Mouse (Mus musculus) activated CD4-positive, CD25-positive, alpha-beta regulatory T cell, adult 4 months (primary cell): ENCODE data around the gene Ptgdr2. TPM values are rescaled to one million over a fixed set of nuclear protein-coding genes. Genes with fewer than 3 reads are reported as not detected.
A peak's percentile ranks its signal among the peaks of the same experiment; 100 is the strongest.

Experiments
- ATAC-seq: one replicate; pipeline ENCODE4 v1.8.0; 2017
- polyA plus RNA-seq, 2 experiments: library from polyadenylated mRNA; unstranded; fragments of 100-300 nt; shearing (Covaris generic); gene quantifications; one replicate each; pipeline ENCODE4 v1.2.1; 2017

Gene Ptgdr2
- polyA plus RNA-seq, 2 experiments from 2014 or later, result not detected

DNA sequence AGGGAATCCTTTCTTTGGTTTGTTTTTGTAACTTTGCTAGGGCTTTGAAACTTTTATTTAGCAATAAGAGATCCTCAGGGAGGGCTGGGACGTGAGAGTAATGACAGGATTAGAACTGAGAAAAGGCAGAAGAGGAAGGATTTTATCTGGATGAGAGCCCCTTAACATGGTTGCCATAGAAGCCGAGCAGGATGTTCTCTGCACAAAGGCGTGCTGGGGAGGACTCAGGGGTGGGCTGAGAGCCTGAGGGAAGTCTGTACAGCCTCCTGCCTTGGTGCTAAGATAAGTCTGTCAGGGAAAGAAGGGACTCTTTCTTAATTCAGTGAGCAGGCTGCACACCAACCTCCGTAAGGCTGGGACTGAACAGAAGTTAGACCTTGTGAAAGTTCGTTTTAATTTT, 1.9 kb upstream of the Ptgdr2 start:
- no peak for ATAC-seq

DNA sequence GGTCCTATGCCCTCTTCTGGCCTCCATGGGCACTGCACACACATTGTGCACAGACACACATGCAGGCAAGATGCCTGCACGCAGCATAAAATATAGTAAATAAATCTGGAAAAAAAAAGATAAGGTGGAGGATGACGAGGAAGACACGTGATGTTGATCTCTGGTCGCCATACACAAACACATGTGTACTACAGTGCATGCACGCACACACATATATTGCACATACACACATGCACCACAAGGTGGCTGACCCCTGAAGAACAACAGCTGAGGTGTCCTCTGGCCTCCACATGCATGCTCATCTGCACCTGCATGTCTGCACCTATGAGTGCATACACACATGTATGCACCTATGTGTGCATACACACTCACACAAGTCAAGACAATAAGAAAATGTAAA, 883 bp upstream of the Ptgdr2 start:
- no peak for ATAC-seq

DNA sequence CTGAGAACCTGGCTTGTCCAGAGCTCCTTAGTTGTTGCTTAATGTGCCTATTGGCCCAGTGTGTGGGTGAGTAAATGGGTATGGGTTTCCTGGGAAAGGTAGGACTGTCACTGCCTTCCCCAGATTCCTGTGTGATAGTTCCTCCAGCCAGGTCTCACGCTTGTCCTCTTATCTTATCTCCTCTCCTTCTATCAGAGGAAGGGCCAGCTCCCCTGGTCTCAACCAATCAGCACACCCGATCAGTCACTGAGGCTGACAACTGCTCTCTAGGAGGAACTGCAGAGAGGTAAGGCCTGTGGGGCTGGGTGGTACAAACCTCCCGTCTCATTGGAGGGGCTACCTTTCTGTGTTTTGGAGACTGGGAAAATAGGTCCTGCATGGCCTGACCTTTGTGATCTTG, 1.8 kb downstream of the Ptgdr2 start:
- ATAC-seq, result no peak

DNA sequence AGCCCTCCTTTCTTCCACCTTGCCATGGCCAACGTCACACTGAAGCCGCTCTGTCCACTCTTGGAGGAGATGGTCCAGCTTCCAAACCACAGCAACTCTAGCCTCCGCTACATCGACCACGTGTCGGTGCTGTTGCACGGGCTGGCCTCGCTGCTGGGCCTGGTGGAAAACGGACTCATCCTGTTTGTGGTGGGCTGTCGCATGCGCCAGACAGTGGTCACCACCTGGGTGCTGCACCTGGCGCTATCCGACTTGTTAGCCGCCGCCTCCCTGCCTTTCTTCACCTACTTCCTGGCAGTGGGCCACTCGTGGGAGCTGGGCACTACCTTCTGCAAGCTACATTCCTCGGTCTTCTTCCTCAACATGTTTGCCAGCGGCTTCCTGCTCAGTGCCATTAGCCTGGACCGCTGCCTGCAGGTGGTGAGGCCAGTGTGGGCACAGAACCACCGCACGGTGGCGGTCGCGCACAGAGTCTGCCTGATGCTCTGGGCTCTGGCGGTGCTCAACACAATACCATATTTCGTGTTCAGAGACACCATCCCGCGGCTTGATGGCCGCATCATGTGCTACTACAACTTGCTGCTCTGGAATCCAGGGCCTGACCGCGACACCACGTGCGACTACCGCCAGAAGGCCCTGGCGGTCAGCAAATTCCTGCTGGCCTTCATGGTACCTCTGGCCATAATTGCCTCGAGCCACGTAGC, 3.3 kb downstream of the Ptgdr2 start:
- peak; percentile 63 for ATAC-seq

DNA sequence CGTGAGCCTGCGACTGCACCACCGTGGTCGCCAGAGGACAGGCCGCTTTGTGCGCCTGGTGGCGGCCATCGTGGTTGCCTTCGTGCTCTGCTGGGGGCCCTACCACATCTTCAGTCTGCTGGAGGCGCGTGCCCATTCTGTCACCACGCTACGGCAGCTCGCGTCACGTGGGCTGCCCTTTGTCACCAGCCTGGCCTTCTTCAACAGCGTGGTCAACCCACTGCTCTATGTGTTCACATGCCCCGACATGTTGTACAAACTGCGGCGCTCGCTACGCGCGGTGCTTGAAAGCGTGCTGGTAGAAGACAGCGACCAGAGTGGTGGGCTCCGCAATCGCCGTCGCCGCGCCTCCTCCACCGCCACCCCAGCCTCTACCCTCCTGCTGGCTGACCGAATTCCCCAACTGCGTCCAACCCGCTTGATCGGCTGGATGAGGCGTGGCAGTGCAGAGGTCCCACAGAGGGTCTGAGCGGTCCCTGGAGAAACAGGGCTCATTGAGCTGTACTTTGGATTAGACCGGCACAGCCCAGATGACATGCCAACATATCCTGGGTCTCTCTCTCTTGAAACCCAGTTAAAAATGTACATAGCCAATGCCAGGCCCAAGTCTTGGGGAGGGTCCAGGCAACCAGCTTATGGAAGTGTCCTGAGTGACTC, 4.0 kb downstream of the Ptgdr2 start:
- ATAC-seq, result no peak

DNA sequence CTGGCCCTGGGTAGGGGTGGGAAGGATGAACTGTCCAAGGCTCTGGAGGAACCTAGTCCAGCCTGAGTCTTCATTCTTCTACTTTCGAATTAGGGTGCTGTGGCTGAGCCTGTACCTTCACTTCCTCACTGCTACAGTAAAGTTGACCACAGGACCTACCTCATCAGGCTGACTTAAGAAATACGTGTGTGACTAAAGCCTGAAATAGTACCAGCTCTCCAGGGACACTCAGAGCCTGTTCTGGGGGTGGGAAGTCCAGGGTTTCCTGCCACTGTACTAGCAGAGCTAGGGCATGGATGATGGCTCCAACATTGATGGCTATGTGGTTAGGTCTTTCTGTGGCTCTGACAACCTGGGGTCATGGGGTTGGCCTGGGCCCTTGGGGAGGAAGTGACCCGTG, 7.0 kb downstream of the Ptgdr2 start:
- ATAC-seq, result no peak

DNA sequence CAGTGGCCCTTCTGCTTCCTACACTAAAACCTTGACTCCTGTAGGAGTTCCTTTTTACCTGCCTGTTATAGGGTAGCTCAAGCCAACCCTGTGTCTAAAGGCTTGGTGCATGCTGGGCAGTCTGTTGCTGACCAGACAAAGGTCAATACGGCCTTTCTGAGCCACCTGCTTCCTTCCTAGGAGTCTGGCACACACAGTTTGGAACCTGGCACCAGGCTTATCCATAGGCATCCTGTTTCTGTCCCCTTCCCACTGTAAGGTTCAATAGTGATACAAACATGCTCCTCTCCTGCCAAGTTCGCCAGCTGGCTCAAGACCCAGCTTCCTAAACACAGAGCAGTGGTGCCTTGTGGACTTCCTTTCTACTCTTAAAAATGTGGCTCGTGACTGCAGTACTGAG, 9.5 kb downstream of the Ptgdr2 start:
- no peak for ATAC-seq

DNA sequence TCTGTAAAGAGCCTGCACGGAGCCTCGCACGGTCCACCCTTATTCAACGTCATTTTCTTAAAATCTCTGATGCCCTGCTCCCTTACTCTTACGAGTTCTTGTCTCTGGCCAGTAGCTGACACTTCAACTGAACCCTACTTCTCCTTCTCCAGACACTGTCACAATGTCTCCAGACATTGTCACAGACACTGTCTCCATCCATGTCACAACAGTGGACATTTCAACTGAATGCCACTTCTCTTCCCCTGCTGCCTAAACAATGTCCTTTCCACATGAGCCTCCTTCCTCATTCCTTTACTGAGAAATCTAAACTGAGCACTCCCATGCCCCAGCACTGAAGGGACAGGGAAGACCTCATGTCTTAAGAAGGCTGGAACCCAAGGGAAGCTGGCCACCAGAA, 10.3 kb downstream of the Ptgdr2 start:
- ATAC-seq, result no peak

DNA sequence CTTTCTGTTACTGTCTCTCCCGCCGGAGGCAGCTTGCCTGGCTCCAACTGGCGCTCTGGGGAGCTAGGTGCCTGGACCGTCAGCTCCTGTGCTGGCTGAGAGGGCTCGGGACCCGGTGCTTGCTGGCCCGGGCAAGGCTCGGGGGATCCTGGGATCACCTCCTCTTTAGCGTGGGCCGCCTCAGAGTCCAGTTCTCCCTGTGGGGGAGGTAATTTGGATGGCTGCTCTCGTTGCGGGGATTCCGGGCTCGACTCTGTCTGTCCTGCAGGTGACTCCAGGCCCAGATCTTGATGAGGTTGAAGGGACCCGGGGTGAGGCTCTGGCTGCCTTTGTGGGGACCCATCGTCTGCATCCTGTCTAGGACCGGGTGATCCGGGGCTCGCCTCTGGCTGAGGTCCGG, 11.5 kb downstream of the Ptgdr2 start:
- ATAC-seq, result peak; percentile 25

DNA sequence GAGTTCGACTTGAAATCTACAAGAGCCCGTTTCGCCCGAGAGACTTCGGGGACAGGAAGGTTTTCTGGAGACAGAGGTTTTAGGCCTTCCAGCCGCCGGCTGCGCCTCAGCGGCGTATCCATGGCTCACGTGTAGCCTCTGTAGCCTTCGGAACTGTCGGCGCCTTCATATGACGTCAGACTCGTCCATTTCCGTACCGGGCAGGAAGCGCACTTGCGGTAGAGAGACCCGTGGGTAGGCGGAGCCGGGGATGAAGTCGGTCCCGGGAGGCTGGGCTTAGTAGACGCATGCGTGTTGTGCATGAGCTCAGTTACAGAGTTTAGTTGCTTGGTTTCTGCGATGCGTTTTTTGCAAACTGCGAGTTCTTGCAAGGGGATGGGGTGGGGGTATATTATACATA, 12.2 kb downstream of the Ptgdr2 start, which contains the start of gene Ccdc86:
Ccdc86 (minus strand) TSS at position 155 of the 400 bp plus-strand sequence.
- ATAC-seq, result peak; percentile 96

DNA sequence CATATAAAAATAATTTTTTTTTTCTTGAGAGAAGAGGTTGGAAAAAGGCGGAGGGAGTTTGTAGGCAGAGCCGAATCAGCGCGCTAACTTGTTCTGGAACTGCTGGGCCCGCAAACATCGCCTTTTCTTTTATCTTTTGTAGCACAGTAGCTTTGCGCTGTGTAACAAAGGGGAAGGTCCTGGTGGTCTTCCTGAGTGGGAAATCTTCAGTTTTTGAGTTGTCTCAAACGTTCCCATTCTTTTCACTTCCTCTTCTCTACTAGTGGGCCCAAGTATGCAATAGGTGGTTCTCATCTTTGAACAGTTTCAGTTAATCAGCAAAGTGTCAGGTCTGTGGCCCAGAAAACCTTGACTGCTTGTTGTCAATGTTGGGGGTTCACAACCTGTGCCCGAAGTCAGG, 12.6 kb downstream of the Ptgdr2 start:
- no peak for ATAC-seq

DNA sequence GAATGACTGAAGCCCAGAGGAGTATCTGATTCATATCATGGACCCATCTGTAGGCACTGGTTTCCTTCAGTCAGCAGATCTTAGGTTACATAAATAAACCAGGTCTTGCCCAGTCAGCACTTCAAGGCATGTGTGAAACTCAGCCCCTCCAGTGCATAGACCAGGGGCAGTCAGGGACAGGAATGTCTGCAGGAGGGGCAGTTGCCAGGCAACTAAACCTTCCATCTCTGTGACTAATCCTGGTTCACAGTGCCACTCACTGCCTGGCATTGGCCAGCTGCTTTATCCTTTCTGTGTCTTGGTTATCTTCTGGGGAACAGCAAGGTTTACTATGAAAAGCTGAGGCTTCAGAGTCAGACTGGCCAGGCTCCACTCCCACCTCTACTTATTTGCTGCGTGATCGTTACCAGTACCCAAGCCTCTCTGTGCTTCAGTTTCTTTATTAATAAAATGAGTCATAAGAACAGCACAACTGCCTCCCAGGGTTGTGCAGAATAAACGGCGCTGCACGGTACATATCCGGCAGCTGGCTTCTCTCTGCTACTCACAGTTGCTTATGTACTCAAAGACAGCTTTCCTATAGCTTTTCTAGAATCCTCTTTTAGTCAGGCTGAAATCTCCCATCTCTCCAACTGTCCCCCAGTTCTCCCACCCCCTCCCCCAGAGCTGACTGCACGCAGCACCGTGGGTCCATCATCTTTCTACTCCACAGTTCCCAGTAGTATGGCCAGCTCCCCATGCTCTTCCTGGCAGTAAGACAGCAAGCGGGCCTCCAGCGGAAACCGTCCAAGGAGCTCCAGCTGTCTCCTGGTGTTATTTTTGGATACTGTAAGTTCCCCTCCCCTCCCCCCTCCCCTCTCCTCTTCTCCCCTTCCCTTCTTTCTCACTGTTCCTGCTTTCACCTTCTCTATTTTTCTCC, 15.3 kb downstream of the Ptgdr2 start:
- ATAC-seq, result no peak

DNA sequence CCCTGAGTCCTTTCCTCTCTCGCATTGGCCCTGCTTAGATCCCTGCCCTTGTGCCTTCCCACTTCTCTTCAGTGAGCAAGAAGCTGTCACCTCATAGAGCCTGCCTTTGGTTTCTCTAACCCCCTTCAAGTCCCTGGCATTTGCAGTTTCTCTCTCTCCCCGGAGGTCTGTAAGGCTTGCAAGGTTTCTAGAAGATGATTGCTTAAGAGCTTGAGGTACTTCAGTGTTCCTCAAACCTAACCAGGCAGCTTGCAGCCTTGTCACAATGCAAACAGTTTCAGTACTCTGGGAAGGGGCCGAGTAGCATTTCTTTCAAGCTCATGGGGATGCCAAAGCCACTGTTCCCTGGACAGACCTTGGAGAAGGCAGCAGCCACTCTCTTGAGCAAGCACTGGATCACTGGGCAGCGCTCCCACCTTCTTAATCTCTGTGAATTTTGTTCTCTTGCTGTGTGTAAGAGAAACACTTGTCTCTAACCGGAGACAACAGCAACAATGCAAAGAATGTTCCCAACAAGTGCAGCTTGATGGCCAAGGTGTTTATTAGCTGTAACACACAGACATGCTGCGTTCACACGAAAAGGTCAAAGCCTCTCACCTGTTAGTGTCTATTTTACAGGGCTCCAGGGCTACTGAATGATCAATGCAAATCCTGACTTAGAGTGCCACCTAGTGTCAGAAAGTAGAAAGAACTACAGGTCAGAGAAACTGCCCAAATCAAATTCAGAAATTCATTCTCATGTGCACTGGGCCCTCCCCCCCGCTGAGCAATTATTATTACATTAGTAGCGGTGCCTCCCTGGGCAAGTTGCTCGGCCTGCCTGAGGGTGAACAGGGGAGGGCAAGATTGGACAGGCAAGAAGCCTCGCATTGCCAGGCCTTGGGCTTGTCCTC, 22.4 kb downstream of the Ptgdr2 start:
- ATAC-seq, result peak; percentile 59

DNA sequence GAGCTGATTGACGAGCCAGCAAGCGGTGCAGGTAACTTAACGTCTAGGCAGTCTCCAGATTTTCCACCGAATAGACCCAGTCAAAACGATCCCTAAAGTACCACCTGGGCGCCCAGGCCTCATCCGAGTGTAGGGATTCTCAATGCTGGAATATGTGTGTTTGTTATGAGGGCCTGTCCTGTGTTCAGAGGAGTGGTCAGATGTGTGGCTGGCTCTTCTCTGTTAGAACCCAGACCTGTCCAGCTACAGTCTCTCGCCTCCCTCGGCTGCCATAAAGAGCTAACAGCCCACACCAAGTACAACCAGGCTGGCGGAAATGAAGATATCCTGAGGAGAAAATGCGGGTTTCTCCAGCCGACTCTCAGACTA, 23.0 kb downstream of the Ptgdr2 start:
- no peak for ATAC-seq

DNA sequence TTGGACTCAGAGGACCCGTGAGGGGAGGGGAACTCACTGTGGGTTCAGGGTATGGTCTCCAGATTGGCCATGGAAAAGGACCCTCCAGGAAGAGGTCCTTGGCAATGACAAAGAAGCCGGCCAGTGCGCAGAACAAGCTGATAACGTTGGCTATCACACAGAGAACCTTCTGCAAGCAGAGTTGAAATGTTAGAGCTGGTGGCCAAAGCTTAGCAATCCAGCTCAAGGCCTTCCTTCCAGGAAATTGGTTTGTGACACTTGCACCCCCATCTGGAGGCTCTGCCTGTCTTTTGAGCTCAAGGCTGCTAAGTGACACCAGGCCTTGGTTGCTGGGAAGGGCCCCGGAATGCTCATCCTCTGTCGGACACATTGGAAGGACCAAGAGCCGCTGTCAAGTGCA, 28.8 kb downstream of the Ptgdr2 start:
- no peak for ATAC-seq

DNA sequence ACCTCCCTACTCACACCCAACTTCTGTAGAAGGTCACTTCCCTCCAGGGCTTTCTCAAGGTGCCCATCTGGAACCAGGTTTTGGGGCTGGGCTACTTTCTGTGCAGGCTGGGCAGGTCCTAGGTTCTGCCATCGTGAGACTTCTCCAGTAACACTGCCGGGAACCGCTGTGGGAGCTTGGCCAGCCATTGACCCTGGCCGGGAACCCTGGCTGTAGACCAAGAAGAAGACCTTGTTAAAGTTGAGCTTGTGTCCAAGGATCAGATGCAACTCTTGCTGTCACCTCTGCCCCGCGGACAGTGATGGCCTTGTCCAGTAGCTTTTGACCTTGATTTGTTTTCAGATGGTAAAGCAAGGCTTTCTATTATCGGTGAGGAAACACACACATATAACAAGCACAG, 31.6 kb downstream of the Ptgdr2 start:
- no peak for ATAC-seq

DNA sequence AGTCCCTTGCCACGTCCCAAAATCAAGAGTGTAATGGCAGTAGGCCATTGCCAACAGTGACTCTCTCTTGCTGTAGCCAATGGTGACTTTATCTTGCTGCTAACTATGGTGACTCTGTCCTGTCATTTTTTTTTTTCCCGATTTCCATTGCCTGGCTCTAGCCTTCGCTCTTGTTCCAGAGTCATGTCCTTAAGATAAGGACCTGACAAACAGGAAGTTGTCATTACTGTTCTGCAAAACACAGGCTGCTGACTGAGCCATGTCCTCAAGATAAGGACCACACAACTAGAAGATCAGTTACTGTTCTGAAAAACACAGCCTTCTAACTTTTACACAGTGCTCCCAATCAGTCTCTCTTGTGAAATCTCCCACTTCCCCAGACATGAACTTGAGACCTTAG, 33.5 kb downstream of the Ptgdr2 start:
- ATAC-seq, result no peak

DNA sequence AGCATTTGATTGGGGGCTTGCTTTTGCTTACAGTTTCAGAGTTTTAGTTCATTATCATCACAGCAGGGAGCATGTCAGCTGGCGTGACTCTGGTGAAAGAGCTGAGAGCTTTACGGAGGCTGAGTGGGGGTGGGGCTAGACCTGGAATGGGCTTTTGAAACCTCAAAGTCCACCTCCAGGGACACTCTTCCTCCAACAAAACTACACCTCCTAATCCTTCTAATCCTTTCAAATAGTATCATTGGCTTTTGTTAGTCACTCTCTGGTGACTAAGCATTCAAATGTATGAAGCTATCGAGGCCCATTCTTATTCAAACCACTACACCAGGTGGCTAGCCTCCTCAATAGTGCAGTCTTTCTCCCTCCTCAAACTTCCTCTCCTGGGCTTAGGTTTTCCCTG, 35.7 kb downstream of the Ptgdr2 start:
- no peak for ATAC-seq

DNA sequence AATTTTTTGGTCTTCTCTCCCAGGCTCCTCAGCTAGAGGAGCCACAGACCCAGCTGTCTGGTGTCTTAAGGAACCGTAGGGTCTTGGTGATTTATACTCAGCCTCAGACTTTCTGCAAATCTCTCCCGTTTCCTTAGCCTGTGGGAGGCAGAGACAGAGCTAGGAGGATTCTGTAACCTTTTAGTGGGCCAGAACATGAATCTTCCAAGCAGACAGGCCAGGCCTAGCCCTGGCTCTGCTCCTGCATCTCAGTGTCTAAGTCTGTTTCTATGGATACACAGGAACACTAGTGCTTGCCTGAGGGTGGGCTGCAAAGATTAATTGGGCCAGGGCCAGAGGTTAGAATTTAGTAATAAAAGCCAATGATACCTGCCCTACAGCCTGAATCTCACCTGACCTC, 36.2 kb downstream of the Ptgdr2 start:
- ATAC-seq, result no peak

DNA sequence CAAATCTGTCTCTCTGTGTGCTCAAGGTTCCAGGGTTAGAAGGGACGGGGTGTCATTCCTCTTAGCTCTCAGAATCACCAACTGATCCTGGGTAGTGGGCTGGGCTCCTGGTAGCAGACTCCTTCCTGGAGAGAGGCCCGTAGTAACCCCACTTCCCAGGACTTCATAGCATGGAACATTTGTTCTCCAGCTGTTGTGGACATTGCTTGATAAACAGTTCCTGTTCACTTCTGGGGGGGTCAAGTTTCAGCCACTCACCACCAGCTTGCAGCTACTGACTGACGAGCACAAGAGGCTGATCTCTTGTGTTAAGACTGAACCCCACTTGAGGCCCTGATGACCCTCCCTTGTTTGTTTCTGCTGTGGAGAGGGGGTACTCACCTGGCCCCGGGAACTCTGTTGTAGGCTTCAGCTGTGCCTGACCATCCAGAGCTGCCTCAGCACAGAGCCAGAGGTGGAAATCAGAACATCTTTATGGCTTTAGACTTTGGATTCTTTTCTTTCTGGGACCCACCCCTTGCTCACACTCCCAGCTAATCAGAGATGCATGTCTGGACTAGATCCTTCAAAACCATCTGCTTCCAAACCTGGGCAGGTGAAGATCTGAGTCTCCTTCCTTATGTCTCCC, 37.4 kb downstream of the Ptgdr2 start, which contains the start of gene Ms4a10:
Ms4a10 (minus strand) TSS at position 433 of the 628 bp plus-strand sequence.
- ATAC-seq, result no peak

DNA sequence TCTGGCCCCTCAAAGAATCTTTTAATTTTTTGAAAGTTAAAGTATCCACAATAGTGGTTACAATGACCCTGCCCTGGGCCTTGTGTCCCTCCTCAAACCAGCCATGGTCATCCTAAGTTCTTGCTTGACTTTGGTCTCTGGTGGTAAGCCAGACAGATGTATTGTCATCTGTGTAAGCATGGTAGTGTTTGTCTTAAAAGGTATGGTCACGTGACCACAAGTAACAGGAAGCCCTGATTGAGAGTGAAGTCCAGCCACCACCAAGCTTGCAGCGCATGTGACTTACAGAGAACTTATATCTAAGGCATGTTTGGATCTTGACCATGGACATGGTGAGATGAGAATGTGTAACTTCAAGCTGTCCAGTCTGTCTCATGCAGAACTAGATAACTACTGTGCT, 38.2 kb downstream of the Ptgdr2 start:
- no peak for ATAC-seq

DNA sequence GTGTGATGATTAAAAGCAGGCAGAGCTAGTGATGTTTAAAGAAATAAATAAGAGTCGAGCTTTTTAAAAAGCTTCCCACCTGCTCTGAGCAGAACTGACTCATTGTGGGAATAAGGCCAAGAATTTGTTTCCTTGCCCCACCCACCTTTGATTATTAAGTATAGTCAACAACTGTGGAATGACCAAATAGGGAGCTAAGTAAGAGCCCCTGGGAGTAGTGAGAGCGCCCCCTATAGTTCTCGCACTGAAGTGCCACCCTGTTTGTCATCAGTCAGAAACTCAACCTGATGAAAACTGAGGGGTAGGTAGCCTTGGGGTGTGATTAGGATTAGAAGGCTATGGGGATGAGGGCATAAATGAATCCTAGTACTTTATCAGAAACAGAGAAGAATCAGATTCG, 39.4 kb downstream of the Ptgdr2 start:
- no peak for ATAC-seq
